Mouse (Mus musculus) cerebellum, adult 2 months (tissue): ENCODE measurements around the gene Ncapd2.

Source experiments
- CTCF ChIP-seq: fragments of 200-500 bp; IDR thresholded peaks from 2 replicates; pipeline ENCODE4 v1.5.1; 2011; ENCODE audit warnings: low read depth, mild to moderate bottlenecking, control low read depth, low read length, moderate library complexity, borderline replicate concordance; ENCODE audit not compliant: insufficient read depth
- POLR2A ChIP-seq: fragments of 200-500 bp; IDR thresholded peaks from 2 replicates; pipeline ENCODE4 v1.6.1; 2011; ENCODE audit warnings: low read length, control low read depth, borderline replicate concordance; ENCODE audit not compliant: insufficient read depth

GRCm38 (mm10) chr6:125236782-125237181 lies 45.3 kb upstream of the Ncapd2 start, which contains the start of gene Cd27:
- TF ChIP-seq CTCF (no peak), POLR2A (no peak)
